Mouse (Mus musculus): Measurements from ENCODE around the gene Gramd1b.
"Not testable (repeated sequence)": the region's sequence is repeated elsewhere in the genome, so short reads cannot be mapped to it uniquely, and the experiment has no call there.

Gene Gramd1b

DNA sequence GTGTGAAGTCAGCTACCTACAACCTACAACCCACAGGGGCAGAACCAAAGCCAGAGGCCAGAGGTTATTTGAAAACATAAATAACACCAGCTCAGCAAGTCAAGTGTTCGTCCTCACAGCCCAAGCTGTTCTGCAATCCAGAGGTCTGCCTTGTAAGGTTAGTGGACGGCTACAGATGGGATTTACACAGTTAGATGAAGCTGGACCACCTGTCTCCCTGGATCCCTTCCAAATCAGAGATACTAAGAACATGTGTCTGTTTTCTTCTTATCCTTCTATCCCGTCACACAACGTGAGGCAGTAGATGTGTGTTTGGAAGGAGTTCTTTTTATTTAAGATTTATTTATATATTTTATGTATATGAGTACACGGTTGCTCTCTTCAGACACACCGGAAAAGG lies 21.7 kb downstream of the Gramd1b start:
- no peak for DNase-seq

DNA sequence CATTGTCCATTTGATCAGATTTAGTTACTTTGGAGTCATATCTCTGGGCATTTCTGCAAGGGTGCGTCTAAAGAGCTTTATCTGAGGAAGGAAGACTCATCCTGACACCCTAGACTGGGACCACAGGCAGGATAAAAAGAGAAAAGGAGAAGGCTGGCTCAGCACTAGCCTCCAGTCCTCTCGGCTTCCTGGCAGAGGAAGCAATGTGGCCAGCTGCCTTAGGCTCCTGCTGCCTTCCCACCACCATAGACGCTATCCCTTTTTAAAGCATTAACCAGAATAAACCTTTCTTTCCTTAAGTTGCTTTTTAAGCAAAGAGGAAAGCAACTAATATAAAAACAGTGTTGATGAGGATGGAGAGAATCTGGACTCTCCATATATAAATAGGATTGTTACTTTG lies 24.6 kb downstream of the Gramd1b start:
- no peak for DNase-seq

DNA sequence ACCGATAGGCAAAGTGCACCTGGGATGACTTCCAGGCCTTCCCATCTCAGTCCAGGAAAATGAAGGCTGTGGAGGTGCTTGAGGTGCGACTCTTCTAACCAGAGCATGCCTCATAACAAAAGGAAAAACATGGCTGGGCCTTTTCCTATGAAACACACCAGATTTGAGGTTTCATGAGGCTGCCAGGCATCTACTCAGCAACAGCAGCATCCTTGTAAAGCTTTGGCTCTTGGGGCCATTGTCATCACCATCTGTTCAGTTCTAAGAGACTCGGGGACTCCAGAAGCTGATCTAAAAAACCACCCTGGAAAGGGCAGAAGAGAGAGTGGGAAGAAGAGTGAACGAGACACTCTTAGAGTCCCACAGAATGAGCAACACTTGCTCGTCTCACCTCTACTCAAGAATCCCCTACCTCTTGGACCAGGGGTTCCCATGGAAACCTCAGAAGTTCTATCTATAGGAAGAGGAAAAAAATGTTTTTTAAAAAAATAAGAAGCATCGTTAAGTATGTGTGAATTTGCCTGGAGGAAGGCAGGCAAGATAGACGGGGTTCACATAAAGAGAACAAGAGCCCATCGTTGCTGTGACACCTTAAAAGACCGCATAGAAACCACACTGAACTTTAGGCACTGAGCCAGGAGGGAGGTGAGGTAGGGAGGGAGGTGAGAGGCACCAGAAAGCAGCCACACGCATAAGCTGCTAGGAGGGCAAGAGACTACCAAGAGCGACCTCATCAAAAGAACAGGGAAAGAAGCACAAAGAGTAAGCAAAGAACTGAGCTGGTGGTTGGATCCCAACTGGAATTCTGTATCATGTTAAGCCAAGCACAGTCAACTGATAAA lies 25.5 kb downstream of the Gramd1b start:
- peak; percentile 47 for DNase-seq

DNA sequence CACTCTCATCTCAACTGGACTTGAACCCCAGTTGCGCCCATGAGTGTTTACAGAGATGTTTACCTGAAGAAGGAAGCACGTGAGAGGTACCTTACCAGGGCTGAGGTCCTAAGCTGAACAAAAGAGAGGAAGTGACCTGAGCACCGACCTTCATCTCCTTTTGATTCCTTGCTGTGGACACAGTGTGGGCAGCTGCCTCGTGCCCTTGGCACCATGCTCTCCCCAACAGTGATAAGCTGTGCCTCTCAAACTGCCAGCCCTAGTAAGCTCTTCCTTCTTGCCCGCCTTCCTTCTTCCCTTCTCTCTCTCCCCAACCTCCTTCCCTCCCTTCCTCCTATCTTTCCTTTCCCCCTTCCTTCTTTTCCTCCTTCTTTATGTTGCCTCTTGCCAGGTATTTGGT lies 26.3 kb downstream of the Gramd1b start:
- no peak for DNase-seq

DNA sequence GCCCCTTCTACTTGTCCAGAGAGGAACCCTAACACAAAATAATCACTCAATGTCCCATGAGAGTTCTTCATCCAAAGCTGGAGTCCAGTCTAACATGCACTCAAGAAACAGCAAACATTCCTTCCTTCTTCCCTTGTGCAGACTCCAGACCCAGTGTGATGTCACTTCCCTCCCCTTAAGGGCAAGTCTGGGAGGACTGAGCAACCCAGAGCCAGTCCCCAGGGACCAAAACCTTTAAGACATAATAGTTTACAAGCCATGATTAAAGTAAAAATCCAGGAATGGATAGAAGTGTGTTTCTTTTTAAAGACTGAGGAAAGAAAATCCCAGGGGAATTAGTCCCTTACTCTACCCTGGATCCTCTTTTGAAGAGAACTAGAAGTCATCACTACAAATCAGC lies 30.5 kb downstream of the Gramd1b start:
- no peak for DNase-seq

DNA sequence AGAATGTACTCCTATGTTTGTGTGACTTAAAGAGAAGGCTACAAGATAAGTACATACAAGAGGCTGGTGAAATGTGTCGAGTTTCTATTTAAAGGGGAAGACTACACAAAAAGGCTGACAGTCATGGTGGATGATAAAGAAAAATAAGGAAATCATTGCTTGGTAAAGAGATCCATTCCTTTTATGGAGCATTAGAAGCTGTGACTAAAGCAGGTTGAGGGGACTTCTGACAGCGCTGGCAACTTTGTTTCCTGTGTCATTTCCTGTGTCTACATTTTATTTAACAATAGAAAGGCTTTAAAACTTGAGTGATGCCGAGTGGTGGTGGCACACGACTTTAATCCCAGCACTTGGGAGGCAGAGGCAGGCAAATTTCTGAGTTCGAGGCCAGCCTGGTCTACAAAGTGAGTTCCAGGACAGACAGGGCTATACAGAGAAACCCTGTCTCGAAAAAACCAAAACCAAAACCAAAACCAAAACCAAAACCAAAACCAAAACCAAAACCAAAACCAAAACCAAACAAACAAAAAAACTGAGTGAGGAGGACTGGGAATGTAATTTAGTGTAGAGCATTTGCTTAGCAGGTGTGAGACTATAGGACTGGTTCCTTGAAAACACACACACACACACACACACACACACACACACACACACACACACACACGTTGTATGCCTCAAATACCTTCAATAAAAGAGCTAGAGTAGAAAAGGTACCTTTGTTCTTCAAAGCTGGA lies 48.7 kb downstream of the Gramd1b start:
- DNase-seq: not testable (repeated sequence)

DNA sequence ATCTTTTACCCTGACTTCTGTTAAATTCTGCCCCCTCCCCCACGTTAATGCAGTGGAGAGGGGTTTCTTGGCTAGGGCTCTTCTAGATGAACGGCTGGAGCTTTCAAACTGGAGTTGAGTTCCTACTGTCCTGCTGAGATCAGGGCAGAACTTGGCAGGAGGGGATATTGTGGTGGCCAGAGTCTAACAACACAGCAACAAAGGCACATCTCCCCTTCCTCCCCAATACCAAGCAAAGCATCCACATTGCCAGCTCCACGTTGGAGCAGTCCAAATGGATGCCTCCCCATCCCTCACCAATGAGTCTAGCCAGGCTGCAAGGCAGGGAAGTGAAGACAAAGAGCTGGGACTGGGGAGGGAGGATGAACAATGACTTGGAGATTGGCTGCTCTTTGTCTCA lies 49.9 kb downstream of the Gramd1b start:
- no peak for DNase-seq

DNA sequence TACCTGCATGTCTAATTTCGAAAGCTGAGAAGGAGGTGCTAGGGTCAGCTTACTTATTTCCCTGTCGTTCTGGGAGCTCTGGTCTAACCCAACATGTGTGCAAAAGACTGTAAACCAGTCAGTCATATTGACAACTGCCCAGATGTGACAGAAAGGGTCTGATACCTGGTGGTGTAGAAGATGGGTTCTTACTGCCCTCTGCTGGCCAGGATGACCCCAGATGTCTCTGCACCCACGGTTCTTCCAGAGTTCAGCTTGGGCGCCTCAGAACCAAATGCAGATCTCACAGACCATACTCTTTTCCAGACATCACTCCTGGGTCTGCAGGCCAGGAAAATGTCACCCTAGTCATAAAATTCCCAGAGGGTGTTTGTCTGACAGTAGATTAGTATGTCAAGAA lies 51.9 kb downstream of the Gramd1b start:
- DNase-seq: no peak

DNA sequence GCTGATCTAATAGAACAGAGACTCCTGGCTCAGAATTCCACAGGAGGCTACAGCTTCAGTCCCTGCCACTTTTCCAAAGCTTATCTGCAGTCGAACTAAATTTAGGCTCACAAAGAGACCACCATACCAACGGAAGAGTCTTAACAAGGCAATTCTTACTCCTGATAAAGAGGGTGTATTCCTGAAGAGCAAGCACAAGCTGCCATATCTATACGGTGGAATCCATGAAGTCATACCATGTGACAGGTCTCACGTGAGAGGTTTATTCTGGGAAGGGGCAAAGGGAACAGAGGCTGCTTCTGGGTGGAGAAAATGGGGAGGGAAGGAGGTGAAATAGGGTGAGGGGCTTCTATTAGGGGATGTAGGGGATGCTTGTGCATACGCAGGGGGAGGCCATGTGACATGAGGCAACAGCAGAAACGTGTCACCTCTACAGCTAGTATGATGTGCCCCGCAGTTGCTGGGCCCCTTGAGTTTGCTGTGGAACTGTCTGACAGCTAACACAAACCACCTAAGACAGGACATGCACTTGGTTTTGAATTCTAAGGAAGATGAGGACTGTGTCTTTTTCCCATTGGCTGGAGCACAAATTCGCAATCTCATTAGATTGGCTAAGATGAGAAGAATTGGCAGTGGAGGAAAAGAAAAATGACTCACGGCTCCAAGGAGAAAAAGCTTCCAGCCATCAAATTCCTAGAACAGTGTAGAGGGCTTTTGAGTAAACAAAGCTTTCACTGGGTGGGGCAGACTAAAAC lies 52.9 kb downstream of the Gramd1b start:
- no peak for DNase-seq

DNA sequence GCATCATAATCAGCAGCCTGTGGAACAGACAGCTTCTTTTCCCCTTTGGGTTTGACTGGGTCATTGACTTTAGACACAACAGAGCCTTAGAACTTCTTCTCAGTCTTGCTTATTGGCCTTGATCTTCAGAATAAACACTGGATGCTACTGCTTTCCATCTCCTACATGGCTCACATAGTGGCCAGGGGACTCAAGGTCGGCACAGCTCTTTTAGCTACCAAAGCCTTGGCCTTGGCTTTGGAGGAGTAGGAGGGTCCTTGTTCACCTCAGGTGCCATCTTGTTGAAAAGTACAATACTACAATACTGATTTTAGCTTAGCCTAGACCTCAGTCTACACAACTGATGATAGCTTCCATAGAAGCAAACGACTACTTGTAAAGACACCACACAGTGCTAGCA lies 53.6 kb downstream of the Gramd1b start:
- no peak for DNase-seq

DNA sequence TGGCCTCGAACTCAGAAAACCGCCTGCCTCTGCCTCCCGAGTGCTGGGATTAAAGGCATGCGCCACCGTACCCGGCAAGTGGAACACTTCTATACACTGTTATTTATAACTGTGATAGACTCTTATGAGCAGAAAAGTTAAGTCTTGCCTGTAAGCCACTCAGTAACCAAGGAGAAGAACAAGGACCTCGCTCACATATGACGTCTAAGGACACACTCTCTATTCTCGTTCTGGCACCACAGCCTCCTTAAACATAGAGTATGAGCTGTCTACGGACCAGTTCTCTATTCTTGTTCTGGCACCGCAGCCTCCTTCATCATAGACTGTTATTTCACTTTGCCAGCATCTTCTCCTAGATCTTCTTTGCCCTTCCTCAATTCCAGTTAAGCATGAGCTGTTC lies 55.1 kb downstream of the Gramd1b start:
- no peak for DNase-seq

DNA sequence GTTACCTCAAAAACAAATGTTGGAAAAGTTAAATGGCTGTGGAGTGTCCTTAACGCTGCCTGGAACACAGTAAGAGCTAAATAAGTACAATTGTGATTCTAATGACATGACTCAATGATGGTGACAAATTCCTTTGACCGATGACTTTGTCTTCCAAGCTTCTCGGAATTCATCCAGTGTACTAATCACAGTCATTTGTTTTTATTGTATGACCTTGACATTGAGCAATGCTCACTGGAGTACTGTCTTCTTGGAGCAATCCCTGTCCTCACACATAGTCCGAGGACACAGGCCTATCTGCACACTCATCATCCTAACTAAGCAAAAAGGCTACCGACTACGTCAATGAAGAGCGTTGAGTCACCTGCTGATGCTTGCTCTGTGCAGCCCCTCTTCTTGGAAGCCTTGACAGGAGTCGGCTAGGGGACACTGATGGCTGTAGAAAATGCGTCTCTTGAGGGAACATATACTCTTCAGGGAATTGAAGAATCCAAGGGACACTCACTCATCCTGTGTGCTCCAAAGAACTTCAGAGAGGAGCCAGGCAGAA lies 58.1 kb downstream of the Gramd1b start:
- DNase-seq: no peak

DNA sequence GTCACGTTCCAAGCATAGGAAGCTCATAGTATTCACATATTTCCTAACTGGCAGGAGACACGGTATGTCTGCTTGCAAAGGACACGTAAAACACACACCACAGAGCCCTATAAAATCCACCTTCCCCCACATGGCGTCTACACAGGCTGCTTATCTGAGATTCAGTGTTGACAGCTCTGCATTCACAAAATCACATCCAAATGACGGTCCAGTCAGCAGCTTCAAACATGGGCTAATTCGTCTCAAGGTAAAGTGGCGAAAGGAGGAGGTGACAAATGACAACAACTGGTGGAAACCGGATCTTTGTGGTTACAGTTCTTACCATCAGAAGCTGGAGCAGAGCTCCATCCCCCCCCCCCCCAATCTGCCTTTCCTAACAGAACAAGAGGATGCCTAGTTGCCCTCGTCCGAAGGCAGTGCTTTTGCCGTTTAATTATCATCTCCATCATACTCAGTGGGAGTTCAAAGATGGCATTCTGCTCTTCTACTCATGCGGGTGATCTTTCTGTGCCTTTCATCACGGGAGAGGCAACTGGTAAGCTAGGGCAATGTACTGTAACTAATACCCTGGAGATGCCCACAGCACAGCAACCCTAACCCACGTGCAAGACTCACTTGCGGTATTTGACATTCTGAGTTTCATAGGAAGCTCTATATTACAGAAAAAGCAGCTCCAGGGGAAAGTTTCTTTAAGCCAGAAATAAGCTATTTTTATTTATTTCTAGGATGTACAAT lies 61.6 kb downstream of the Gramd1b start:
- no peak for DNase-seq

DNA sequence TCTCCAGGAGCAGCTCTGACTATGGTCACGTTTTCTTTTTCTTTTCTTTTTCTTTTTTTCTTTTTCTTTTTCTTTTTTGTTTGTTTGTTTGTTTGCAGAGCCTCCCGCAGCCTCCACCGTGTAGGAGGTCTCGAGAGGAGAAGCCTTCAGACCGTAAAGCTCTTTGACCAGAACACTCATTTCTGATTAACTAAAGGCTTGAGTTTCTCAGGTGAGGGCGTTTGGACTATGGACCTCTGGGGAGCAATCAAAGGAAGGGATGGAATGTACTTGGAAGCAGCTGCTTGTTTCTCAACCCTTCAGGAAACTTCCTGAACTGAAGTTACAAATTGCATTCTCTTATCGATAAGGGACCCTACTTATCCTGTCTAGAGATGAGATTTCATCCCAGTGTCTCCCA lies 64.4 kb downstream of the Gramd1b start:
- DNase-seq: no peak

DNA sequence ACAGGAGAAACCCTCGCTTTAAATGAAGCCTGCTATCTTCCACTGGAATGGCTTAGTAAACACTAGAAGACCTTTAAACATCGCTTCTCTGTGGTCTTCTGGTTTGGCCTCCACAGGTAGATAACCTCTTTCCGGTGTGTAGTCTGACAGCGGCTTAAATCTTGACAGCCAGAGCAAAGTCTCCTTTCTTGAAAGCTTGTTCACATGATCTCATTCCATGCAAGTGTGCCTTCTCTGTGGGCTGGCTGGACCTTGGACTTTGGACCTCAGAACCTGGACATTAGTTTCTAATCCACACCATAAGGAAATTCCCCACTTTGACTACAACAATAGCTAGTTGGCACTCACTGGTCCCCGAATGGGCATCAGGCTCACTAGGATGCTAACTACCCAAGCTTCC lies 65.6 kb downstream of the Gramd1b start:
- no peak for DNase-seq

DNA sequence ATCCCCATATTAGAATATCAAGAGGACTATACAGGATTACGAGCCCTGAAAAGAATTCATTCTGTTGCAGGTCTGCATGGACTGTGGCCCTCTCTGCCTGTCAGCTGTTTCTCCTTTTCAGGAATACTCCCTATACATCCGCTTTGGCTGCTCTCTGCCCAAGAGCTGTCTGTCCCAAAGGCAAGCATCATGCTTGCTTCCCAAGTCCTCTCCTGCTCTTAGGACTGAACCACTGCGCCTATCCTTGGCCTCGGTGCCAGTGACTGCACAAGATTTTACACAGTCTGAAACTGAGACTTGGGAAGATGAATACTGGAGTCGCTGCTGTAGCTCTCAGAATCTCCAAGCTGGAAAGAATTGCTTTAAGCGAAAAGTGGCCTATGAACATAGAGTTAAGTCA lies 68.8 kb downstream of the Gramd1b start:
- no peak for DNase-seq

DNA sequence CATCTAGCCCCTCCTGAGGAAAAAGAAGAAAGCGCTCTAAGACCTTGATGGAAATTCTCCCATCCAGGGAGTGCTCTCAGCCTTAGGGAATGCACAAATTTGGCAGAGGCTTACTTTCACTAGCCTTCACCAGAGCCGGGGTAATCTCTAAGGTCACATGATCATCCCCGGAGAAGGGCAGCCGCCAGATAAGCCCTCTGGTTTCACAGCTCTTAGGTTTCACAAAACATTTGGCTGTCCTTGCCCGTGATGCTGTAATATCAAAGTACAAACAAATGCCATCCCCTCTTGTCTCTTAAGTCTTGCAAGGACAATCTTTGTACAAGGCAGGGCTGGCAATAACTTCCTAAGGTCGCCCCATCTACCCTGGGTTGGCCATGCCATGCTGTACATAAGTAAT lies 70.4 kb downstream of the Gramd1b start:
- no peak for DNase-seq

DNA sequence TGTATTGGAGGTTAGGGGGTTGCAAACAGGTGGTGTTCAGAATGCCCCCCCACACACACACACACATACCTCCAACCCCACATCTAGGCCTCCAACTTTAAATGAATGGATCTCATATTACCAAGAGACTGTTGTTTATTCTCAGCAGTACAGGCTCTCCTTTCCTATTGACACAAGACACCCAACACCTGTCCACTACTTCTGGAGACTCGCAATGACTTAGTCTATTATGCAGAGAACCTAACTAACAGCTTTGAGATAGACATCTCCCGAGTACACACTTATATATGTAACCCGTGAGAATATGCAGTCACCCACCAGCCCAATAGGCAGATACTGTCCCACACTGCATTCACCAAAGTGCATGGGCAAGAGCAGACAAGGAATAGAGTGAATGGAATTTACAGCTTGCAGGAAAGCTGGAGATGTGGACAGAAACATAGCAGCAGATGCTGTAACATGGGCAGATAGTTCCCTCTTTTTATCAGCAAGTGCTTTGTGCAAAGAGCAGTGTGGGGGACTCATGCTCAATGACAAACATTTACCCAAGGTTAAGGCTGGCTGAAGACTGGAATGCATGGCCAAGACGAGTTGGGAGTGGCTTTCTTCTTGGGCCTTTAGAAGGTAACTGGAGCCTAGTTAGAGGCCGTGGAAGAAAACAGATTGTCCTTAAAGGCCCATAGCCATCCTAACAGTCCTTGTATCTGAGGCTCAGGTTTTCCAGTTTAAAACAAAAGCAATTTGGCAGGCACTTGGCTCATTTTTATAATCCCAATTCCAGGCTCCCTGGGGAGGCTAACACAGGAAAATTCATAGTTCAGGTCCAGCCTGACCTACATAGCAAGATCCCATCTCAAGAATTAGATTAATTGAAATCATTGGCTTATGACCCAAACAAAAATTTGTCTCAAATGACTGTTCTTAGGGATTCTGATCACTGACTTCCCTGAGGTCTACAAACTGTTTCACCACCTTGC lies 71.6 kb downstream of the Gramd1b start:
- no peak for DNase-seq

DNA sequence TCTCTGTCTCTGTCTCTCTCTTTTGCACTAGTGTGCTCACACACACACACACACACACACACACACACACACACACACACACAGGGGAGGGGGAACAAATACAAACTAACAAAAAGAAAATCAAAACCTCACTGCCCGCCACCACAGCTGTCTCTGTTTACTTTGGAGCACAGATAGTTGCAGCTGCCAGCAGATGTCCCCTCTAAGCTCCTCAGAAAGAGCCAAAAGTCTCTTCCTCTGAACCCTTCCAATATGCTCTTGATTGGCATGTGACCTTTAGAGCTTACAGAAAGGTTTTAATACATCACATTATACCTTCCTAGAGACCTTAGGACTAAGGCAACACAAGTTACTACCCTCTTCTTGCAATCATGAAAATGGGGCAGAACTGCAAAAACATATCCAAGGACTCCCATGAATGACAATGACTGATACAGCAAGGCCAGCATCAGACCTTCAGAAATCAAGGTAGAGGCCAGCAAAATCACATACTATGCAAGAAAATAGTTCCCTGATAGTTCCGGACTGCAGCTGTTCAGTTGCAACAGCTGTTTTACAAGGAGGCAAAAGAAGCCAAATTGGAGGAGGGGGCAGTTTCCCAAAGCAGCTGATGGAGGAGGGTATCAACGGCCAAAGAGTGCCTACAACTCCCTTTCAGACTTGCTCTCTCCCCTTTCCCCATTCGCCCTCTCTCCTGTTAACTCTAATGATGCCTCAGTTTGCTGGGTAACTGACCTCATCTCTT lies 72.5 kb downstream of the Gramd1b start:
- DNase-seq: no peak

DNA sequence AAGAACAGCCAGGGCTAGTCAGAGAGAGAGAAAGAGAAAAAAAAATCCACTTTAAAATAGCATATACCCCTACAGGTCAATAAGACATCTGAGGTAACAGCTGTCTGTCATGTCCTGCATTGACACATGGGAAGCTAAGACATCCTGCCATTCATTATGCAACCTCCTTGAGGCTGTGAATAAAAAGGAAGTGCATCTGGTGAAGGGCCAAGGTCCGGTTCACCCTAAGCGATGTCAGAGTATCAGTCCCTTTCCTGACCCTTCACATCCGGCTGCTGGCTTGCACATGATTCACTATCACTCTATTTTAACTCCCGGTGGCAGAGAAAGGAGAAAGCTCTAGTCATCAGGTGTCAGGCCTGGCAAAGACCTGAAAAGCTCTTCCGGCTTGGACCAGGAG lies 73.7 kb downstream of the Gramd1b start:
- peak; percentile 24 for DNase-seq

DNA sequence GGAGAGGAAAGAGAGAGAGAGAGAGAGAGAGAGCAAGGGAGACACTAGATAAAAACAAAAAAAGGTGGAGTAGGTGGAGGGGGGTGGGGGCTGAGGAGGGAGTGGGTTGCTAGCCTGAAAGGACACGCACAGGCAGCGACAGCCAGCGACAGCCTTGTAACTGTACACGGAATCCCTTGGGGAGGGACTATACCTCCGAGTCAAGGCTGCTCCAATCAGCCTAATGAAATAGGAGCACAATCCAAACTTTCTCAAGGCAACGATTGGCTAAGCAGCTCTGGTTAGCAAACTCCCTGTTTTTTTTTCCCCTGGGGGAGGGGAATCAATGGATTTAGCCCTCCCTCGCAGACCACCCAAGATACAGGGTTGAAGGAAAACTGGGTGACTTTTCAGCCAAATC lies 75.0 kb downstream of the Gramd1b start:
- no peak for DNase-seq
